Mouse (Mus musculus): ENCODE measurements at regions not wholly inside any gene's neighbourhood (a gene's known extent, or its start where the extent isn't known, plus 50 kb on each side); places are given as distances from the start of the nearest gene placed in this dataset.
A peak's percentile ranks its signal among the peaks of the same experiment; 100 is the strongest.
"Not testable (repeated sequence)": the region's sequence is repeated elsewhere in the genome, so short reads cannot be mapped to it uniquely, and the experiment has no call there.

DNA sequence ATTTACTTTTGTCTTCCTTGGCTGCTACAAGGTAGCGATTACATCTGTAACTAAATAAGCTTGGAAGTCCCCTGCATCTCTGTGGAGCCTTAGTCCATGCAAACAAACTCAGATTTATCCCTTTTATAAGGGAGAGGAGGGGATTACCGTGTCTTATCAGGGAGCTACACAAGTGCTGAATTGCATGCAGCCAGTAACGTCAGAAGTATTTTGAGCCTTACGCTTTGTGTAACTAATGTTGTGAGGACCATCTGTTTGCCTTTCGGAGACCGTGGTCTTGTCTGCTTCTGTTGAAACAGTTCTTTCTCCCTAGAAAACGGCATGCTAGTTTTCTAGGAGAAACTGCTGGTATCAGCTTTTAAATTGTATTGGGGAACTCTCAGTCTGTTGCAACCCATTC is 58.0 kb upstream of the Dmrta1 start:
- DNase-seq (ENCODE audit: low read depth, low spot score): no peak

DNA sequence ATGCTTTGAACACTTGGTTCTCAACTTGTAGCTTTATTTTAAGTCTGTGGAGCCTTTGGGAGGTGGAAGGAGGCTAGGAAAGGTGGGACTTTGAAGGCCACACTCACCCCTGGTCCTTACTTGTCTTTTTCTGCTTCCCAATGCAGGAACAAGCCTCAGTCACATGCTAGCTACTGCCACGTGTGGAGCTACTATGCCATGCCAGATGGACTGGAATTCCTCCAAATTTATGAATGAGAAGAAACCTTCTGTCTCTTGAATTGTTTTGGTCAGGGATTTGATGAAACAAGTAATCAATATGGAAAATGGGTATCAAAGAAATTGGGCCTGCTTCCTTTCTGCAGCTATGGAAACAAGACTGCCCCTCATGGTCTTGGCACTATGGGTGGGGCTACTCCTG is 74.5 kb upstream of the Dmrta1 start:
- DNase-seq (ENCODE audit: low read depth, low spot score): no peak

DNA sequence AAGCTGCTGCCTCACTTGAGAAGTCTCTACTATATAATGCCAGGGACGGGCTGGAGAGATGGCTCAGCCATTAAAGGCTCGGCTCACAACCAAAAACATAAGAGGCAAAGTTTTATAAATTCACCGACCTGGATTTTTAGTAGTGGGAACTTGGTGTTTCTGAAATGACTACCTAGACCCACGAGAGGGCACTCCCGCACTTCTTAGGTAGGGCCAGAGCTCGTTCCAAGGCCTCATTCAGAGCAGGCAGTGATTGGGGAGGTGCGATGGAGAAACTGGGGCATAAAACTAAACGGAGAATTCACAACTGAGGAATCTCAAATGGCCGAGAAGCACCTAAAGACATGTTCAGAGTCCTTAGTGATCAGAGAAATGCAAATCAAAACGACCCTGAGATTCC is 103.7 kb upstream of the Dmrta1 start:
- peak; percentile 11 for DNase-seq (ENCODE audit: low read depth, low spot score)

DNA sequence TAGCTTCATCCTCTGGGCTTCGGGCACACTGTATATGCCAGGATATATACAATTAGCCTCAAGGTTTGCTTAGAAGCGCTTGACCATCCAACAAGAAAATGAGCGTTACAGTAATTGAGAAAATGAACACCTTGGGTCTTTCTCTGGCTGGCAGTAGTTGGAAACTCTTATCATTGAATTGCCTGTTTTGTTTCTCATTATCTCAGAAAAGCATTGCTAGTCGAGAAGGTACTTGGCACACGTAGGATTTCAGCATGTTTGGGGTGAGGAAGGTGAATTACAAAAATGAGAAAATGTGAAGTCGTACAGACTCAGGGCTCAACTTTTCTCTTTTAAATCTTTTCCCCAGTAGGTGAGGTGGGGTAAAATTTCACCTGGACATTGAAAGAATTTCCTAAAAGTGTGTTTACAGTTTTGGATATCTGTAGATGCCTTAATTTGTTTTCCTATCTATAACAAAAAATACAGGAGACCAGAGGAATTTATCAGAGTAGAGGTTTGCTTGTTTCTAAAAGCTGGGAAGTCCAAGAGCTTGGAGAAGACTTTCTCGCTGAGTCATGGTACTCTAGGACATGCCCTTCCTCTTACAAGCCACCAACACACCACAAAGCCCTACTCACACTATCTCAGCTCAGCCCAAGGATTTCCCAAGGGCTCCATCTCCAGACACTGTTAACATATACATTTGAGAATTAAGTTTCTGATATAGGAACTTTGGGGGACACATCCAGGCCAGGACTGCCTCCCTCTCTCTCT is 124.3 kb upstream of the Dmrta1 start:
- no peak for DNase-seq (ENCODE audit: low read depth, low spot score)

DNA sequence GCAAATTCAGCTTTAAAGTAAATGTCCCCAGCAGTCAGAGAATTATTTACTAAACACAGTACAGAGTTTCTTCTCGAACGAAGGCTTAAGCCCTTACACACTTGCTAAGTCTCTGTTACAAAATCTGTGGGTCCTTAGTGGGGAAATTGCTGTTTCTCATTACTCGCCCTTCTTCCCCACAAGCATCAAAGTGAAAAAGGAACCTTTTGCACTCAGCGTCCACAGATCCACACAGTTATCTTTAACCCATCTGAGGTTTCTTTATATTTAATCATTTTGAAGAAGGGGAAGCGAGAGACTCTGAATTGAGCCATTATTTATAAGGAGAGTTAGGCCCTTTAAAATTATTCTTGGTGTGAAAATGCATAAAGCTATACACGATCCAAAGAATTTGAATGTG is 126.7 kb upstream of the Dmrta1 start:
- DNase-seq (ENCODE audit: low read depth, low spot score): no peak

DNA sequence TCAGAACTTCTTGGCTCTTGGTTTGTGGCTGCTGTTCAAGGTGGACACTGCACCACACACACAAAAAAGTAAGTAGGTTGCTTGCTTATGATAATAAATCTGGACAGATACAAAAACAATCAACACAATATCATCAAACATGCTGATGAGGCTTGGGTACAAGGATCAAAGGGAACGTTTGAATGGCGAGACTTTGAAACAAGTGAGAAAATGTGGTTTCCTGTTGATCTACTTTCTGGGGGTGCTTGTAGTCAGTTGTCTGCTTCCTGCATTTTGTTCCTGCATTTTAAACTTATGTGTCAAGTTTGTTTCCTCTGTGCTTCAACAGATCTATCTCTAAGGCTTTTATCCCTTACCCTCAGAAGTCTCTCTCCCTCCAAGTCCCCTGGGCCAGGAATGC is 128.7 kb upstream of the Dmrta1 start:
- no peak for DNase-seq (ENCODE audit: low read depth, low spot score)

DNA sequence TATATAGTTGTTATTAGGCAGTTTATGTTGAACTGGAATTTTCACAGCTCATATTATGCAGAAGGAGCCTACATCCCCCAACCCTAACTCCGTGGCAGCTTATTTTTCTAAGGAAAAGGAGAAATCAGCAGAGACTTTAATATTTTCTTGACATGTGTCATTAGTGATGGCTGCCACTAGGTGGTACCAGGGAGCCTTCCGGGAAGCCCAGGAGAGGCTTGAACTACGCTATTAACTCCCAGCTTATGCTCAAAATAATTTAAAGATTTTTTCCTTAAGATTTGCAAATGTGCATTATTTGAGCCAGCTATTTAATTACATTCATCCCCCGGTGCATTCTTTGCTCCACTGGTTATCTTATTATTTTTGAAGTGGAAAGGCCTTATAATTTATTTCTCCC is 146.8 kb upstream of the Dmrta1 start:
- DNase-seq (ENCODE audit: low read depth, low spot score): no peak

DNA sequence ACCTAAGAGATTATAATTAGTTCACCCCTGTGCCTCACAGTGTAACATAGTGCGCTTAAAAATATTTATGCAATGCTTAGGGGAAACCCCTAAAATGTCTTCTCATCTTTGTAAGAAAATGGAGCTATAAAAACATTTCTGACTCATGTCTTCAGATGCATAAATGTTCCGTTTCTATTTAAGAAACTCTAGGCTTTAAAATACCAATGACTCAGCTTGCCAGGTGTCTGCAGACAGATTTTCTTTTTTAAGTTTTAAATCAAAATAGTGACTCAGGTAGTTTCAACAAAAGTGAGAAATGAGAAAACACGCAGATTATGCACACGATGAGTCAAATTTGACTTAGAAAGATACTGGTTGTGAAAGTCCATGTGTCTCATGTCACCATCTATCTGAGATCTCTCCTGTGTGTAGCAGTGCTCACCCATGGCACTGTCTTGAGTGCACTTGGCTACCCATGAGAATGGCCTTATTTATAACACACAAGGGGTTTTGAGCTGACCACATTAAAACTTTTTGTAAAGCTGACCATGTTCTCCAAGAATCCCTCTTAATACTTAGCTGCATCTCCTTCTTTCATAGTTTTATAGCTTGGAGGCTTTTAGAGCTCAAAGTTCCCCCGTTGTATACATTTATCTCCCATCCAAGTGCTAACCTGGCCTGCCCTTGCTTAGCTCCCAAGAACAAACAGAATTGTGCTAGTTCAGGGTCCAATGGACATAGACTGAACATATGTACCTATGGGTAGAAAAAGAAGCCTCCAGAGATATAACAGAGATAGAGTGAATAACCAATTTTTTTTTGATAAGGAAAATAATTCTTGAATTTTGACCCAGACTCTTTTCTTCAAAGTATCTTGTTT is 149.0 kb upstream of the Dmrta1 start:
- DNase-seq (ENCODE audit: low read depth, low spot score): no peak

DNA sequence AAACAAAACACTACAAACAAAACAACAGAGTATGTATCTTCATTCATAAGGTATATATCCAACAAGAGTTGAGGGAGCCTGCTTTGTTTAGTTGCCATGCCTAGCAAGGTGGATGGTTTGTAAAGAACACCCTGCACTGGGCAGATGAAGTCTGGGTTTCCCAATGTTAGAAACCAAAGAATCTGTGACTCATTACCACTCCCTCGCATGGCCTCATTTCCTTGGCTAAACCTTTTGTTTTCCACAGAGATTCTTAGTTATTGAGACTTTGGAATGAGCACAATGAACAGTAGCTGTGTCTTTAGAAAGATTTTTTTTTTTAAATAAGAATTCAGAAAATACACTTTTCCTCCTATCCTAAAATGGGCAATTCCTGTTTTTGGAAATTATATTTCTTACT is 151.3 kb upstream of the Dmrta1 start:
- DNase-seq (ENCODE audit: low read depth, low spot score): no peak

DNA sequence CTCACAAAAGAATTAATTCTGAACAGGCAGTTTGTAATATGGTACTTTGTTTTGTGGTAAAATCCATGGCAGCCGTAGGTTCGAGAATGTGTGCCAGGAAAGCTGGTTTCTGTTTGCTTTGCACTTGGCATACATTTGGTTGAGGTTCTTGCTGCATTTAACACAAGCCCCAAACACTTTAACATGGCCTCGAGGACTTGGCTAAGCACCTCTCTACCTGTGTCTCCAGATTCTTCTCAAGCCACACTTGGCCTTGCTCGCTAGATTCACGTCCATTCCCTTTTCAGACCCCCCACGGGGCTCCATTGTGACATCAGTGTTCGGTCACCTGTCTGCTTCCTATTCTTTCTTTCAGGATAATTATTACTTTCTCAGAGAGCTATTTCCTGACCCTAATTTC is 151.9 kb upstream of the Dmrta1 start:
- DNase-seq (ENCODE audit: low read depth, low spot score): no peak

DNA sequence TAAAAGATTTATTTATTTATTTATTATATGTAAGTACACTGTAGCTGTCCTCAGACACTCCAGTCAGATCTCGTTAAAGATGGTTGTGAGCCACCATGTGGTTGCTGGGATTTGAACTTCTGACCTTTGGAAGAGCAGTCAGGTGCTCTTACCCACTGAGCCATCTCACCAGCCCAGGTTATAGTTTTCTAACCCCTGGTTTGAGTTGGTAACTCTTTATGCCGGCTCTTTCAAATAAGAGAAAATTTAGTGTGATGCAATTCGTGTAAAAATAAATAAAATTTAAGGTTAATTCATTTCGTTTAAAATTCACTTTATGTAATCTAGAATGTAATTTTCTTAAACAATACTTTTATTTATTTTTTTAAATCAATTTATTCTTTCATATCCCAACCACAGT is 153.7 kb upstream of the Dmrta1 start:
- not testable (repeated sequence) for DNase-seq (ENCODE audit: low read depth, low spot score)

DNA sequence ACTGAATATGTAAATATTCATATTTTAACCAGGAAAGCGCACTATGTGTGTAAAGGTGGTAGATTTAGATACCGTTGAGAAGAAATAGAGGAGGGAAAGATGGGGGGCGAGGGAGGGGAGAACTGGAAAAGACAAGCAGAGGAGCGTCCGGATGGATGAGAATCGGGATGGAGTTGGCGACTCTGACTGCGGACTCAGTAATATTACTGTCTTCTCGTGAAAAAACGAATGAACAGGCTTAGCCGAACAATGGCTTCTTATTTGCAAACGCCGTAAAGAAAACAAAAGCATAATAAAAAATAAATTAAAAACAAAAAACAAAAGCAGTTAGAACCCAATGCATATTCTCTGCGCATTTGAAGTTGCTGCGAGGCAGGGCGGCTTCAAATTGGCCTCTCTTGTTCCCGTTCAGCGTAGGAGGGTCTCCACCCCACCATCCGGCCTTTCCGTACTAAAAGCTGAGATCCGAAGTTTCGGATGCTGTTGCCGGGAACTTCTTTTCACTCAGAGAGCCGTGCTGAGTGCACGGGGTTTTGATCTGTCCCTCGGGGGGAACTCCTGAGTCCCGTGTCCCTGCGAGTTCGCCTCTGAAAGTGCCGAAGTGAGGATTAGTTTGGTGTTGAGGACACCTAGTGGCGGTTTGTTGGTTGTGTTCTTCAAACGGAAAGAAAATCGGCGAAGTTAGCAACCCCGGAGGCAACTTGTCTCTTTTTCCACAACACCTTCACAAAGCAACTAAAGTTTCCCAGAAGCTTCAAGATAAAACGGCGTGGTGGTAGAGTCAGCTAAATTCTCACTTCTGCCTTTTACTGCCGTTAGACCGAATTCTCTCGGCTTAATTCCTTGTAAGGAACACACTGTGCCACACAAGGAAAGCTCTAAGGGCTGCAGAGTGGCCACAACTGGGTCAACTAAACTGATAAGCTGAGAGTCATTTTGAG is 154.7 kb upstream of the Dmrta1 start:
- peak; percentile 29 for DNase-seq (ENCODE audit: low read depth, low spot score)

DNA sequence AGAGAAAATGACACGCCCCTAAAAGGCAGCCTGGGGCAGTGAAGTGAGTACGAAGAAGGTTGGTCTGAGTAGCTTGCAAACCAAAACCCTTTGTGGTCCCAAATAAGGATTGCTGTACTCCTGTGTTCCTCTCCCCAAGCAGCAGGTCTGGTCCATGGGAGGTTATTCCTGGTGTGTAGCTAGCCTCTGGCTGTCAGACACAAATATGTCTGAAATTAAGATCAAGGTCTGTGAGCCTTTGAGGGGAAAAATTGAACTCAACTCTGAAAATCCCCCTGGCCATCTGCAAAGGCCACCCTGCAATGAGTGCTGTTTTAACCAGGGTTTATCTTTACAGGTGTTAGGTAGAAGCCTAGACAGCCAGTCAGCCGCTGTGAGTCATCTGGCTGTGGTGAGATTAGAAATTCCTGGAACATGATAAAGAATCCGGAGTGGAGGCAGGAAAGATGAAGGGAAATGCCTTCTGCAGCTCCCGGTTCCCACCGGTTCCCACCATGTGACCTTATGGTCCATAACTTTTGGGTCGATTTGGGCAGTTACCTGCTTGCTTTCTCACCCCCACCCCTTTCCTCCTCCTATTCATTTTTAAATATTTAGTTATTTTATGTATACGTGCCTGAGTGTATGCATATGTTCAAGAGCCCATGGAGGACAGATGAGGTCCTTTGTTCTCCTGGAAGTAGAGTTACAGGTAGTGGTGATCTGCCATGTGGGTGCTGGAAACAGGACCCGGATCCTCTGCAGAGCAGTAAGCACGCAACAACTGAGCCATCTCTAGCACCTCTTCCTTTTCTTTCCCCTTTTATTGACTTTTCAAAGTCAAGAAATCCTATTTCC is 155.6 kb upstream of the Dmrta1 start:
- no peak for DNase-seq (ENCODE audit: low read depth, low spot score)

DNA sequence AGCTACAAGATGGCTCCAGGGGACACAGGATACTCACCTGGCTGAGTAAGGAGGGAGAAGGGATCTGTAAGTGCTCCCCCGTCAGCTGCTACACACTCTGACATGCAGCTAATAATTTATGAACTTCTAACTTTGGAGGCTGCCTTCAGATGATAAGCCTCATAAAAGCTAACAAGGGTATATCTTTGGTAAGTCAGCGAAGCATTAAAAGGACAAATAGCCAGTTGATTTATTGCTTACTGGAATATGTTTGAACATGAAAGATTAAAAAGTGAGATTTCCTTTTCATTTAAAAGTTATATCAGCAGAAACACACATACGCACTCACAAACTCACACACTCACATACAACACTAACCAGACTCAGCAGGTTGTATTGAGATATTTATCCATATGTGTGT is 161.2 kb upstream of the Dmrta1 start:
- no peak for DNase-seq (ENCODE audit: low read depth, low spot score)

DNA sequence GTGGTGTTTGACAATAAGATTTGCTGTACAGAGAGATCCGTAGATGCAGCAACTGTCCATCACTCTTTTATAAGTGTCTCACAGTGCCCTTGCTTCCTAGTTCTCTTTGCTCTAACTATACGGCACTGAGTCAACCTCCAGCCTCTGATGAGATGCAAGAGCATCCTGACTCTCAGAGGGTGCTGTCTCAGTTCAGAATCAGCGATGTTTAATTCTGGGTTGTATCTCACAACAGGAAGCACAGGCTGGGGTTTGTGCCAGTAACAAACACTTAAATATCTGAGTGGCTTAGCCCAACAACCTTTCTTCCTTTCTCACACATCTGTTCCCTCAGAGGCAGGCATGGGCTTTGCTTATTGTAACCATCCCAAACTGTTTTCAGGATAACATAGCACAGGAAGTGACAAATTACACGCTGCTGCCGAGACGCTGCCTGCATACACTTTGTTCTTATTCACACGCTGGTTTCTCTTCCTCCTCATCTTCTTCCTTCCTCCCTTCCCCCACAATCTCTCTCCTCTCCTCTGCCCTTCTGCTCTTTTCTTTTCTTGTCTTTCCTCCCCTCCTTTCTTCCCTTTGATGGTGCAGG is 163.3 kb upstream of the Dmrta1 start:
- no peak for DNase-seq (ENCODE audit: low read depth, low spot score)

DNA sequence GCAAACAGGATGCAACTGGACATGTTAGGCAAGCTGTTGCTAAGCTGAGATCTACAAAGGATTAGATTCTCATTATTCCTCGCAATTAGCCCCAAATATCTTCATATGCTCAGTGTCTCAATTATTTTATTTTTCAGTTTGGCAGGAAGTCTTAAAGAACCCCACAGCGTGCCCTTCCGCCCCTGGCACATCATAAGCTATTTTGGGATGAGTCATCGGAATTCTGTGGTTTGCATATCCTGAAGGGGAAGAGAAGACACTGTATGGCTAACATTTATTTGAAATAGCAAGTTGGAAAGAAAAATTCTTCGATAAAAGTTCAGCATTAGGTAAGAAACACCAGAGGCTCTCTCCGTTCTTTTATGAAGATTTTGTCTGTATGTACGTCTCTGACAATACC is 164.3 kb upstream of the Dmrta1 start:
- DNase-seq (ENCODE audit: low read depth, low spot score): no peak

DNA sequence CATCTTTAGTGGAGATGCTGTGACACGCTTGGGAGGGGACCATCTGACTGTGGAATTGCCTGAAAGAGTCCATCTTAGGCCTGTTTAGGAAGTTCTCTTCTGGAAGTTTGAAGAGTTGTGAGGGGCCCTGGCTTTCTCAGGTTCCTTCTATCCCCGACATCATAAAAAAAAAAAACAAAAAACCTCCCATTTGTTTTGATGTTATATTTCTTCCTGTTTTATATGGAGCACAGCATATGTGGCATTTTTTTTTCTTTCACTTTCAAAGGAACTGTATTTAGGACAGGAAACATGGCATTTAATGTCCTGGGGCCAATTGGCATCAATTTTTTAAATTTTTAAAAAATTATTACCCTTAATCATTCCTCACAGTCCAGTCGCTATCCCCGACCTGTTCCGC is 168.6 kb upstream of the Dmrta1 start:
- DNase-seq (ENCODE audit: low read depth, low spot score): no peak

DNA sequence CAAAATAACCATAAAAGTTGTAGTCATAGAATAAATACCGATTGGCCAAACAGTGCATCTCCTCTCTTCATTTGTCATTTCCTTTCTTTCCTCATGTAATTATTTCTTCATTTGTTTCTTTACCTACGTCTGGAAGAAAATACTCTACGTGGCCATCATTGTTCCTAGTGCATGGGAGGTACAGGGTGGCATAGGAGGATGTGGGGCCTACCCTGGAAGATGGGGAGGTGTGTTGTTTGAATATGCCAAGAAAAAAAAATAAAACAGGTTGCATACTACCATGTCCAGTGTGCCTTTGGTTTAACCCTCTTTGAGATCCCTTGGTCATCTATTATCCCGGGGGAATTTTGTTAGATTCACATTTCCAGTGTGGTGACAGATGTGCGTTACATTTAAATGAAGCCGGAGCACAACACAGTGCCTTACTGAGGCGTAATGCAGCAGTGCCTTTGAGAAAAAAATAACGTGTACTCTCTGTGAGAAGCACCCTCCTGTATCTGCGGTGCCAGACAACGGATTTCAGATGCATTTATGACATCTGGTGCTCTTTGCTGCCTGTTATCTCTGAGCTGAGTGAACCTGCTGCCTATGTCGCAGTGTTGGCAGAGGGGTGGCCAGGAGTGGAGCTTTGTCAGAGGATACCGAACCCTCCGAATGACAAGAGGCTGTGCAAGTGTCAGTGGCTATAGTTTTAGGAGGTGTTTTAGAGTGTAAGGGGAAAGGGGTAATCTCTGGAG is 169.4 kb upstream of the Dmrta1 start:
- no peak for DNase-seq (ENCODE audit: low read depth, low spot score)

DNA sequence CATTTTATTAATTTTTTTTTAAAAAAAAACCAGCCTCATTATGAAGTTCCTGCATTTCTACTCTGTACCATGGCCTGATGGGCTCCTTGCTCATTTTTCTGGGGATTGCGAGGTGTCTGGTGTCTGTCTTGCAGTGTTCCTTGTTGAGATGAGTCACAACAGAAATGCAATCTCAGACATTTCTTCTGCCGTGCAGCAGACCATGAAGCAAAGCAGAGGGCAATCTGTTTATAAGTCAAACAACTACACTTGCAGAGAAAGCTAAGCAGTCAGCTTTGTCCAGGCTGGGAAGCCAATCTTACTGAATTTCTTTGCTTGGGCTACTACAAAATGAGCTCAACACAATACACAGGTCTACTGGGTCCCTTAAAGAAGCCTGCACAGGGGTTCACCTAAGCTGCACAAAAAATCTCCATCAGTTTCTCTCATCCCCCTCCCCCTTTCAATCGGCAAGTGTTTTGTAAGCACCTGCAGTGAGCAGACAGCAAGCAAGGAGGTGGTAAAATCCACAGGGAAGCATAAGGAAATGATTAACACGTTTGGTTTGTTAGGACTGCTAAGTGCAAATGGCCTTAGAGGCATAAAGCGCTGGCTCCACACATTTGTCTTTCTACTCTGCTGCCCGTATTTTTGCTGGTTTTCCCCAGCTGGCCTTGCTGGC is 171.0 kb upstream of the Dmrta1 start:
- DNase-seq (ENCODE audit: low read depth, low spot score): no peak
